Mouse (Mus musculus) erythroid progenitor cell, adult 5-6 weeks (primary cell): ENCODE data around the gene Swsap1. TPM values are rescaled to one million over a fixed set of nuclear protein-coding genes. Genes with fewer than 3 reads are reported as not detected.

Experiments
- ATAC-seq: replicated peaks from 2 replicates; pipeline ENCODE4 v1.8.0; 2016; ENCODE audit warnings: moderate number of reproducible peaks, mild to moderate bottlenecking, moderate TSS enrichment, inconsistent platforms; ENCODE audit not compliant: poor library complexity, low FRiP score, severe bottlenecking
- total RNA-seq, 2 experiments: library from RNA; stranded (forward) in 1 of 2; stranded (reverse) in 1 of 2; fragments of 150-400 nt in 1 of 2; fragments of 186-747, 209-891 nt in 1 of 2; gene quantifications; 2 replicates each; pipeline versions ENCODE4 v1.2.3 to v1.2.4; 2015 to 2017; ENCODE audit warnings: low replicate concordance in 2 of 2

The Swsap1 gene
- total RNA-seq, 2 experiments from 2014 or later: 0.42 TPM; not detected in 1

DNA sequence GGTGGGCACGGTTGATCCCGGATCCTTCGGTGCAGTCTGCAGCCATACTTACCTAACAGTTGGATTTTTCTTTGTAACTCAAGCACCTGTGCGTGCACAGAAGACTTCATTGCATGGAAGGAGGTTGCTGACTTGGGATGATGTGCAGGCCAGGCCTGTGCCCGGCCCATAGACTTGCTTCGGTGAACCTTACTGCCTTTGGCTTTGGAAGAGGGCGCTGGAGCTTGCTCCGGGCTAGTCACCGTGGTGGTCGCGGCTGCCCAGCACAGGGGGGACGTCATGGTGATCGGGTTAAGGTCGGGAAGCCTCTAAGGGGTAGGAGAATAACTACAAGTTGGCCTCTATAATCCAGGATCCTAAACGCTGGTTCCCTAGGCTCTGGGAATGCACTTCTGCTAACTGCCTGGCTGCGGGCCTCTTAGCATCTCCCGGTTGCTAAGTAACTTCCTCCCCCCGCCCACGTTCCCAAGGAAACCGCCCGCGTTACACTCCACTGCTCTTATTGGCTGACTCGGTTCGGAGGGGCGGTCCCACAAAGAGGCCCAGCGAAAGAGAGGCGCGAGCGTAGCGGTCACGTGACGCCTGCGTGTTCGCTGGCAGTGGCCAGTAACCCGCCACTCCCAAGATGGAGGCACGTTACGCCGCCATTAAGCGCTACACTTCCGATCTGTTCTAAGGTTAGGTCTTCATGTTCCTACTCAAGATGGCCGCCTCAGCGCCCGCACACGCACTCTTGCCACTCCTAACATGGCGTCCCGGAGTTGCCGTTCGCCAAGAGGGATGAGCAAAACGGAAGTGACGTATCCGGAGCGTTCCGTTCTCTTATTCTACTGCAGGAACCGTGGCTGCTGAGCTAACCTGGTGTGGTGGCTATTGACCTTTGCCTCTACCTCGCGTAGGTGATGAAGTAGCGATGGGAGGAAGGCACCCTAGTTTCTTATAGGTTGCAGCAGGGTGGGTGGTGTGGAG lies 46.9 kb downstream of the Swsap1 start, which contains the start of the genes Ccdc151 and Prkcsh:
Gene Ccdc151 (minus strand): TSS at position 441 of the 969 bp plus-strand sequence.
Gene Prkcsh (plus strand): TSS at position 613 of the 969 bp plus-strand sequence.
- ATAC-seq: peak; percentile 94

DNA sequence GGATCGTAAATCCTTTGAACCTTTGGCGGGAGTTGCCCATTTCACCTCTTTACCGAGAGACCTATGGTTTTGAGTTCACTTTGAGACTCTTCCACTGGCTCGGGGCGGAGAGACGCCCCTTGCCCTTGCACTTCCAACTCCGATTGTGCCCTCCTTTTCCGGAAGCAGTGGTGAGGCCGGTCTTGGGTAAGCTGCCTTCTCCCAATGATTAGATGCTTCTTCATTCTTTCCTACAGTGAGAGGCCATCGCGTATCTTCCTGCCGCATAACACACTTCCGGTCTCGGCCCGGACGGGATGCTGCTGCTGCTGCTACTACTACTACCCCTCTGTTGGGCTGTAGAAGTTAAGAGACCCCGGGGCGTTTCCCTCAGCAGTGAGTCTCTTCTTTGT lies 47.6 kb downstream of the Swsap1 start:
- ATAC-seq: peak; percentile 52

DNA sequence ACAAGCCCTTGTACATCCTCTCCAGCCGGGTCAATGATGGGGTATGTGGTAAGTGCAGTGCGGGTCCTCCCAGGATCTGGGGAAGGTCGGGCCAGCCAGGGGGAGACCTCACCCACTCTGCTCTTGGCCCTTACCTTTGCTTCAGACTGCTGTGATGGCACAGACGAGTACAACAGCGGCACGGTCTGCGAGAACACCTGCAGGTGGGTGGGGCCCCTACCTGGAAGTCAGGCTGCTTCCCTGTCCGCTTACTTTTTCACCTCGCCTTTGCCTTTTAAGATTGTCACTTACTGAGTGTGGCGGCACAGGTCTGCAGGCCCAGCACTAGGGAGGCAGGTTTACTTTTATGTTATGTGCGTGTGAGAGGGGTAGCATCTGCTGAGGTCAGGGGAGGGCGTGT lies 49.0 kb downstream of the Swsap1 start:
- no peak for ATAC-seq

Other genes starting within 250 kb of the Swsap1 start
- gene Ldlr, start 232.3 kb upstream of the Swsap1 start, total RNA-seq (2015; ENCODE audit: low replicate concordance): 2.5 and 3.6 TPM in 2 replicates
- gene Ldlr, start 232.3 kb upstream of the Swsap1 start, total RNA-seq (2017; ENCODE audit: low replicate concordance): 3.6 and 4.1 TPM in 2 replicates
- 40.7 and 50.7 TPM in 2 replicates for gene Spc24, start 195.5 kb upstream of the Swsap1 start, total RNA-seq (2015; ENCODE audit: low replicate concordance)
- gene Spc24, start 195.5 kb upstream of the Swsap1 start, total RNA-seq (2017; ENCODE audit: low replicate concordance): 68.7 and 98.2 TPM in 2 replicates
- gene Kank2, start 157.0 kb upstream of the Swsap1 start, total RNA-seq (2015; ENCODE audit: low replicate concordance): not detected in 2 replicates
- gene Kank2, start 157.0 kb upstream of the Swsap1 start, total RNA-seq (2017; ENCODE audit: low replicate concordance): 0.51 TPM in 1 of 2 replicates, not detected in the other
- not detected in 2 replicates for gene Angptl8, start 120.2 kb upstream of the Swsap1 start, total RNA-seq (2015; ENCODE audit: low replicate concordance)
- gene Angptl8, start 120.2 kb upstream of the Swsap1 start, total RNA-seq (2017; ENCODE audit: low replicate concordance): not detected in 2 replicates
- 2.9 TPM in 1 of 2 replicates, not detected in the other for gene Dock6, start 103.1 kb upstream of the Swsap1 start, total RNA-seq (2015; ENCODE audit: low replicate concordance)
- 0.26 TPM in 1 of 2 replicates, not detected in the other for gene Dock6, start 103.1 kb upstream of the Swsap1 start, total RNA-seq (2017; ENCODE audit: low replicate concordance)
- gene Rab3d, start 37.6 kb upstream of the Swsap1 start, total RNA-seq (2015; ENCODE audit: low replicate concordance): 3.8 and 7.2 TPM in 2 replicates
- gene Rab3d, start 37.6 kb upstream of the Swsap1 start, total RNA-seq (2017; ENCODE audit: low replicate concordance): 5.0 and 11.6 TPM in 2 replicates
- not detected in 2 replicates for gene Ccdc159, start 28.3 kb upstream of the Swsap1 start, total RNA-seq (2015; ENCODE audit: low replicate concordance)
- not detected in 2 replicates for gene Ccdc159, start 28.3 kb upstream of the Swsap1 start, total RNA-seq (2017; ENCODE audit: low replicate concordance)
- gene Tmem205, start 28.2 kb upstream of the Swsap1 start, total RNA-seq (2015; ENCODE audit: low replicate concordance): 13.8 TPM in 1 of 2 replicates, not detected in the other
- gene Tmem205, start 28.2 kb upstream of the Swsap1 start, total RNA-seq (2017; ENCODE audit: low replicate concordance): not detected in 2 replicates
- gene Plppr2, start 18.7 kb upstream of the Swsap1 start, total RNA-seq (2015; ENCODE audit: low replicate concordance): 1.3 TPM in 1 of 2 replicates, not detected in the other
- gene Plppr2, start 18.7 kb upstream of the Swsap1 start, total RNA-seq (2017; ENCODE audit: low replicate concordance): not detected in 2 replicates
- 244 and 249 TPM in 2 replicates for gene Epor, start 7.8 kb downstream of the Swsap1 start, total RNA-seq (2015; ENCODE audit: low replicate concordance)
- gene Epor, start 7.8 kb downstream of the Swsap1 start, total RNA-seq (2017; ENCODE audit: low replicate concordance): 188 and 199 TPM in 2 replicates
- not detected in 2 replicates for gene Rgl3, start 33.7 kb downstream of the Swsap1 start, total RNA-seq (2015; ENCODE audit: low replicate concordance)
- not detected in 2 replicates for gene Rgl3, start 33.7 kb downstream of the Swsap1 start, total RNA-seq (2017; ENCODE audit: low replicate concordance)
- not detected in 2 replicates for gene Ccdc151, start 46.9 kb downstream of the Swsap1 start, total RNA-seq (2015; ENCODE audit: low replicate concordance)
- gene Ccdc151, start 46.9 kb downstream of the Swsap1 start, total RNA-seq (2017; ENCODE audit: low replicate concordance): not detected in 2 replicates
- 27.0 and 27.7 TPM in 2 replicates for gene Prkcsh, start 47.1 kb downstream of the Swsap1 start, total RNA-seq (2015; ENCODE audit: low replicate concordance)
- gene Prkcsh, start 47.1 kb downstream of the Swsap1 start, total RNA-seq (2017; ENCODE audit: low replicate concordance): 41.6 and 62.9 TPM in 2 replicates
- not detected in 2 replicates for gene Elavl3, start 96.3 kb downstream of the Swsap1 start, total RNA-seq (2015; ENCODE audit: low replicate concordance)
- not detected in 2 replicates for gene Elavl3, start 96.3 kb downstream of the Swsap1 start, total RNA-seq (2017; ENCODE audit: low replicate concordance)
- not detected in 2 replicates for gene Gm49318, start 115.5 kb downstream of the Swsap1 start, total RNA-seq (2015; ENCODE audit: low replicate concordance)
- gene Gm49318, start 115.5 kb downstream of the Swsap1 start, total RNA-seq (2017; ENCODE audit: low replicate concordance): not detected in 2 replicates
- gene Zfp653, start 115.6 kb downstream of the Swsap1 start, total RNA-seq (2015; ENCODE audit: low replicate concordance): 2.1 and 6.1 TPM in 2 replicates
- 6.0 and 11.2 TPM in 2 replicates for gene Zfp653, start 115.6 kb downstream of the Swsap1 start, total RNA-seq (2017; ENCODE audit: low replicate concordance)
- 3.4 TPM in 1 of 2 replicates, not detected in the other for gene Ecsit, start 129.7 kb downstream of the Swsap1 start, total RNA-seq (2015; ENCODE audit: low replicate concordance)
- 2.0 and 4.9 TPM in 2 replicates for gene Ecsit, start 129.7 kb downstream of the Swsap1 start, total RNA-seq (2017; ENCODE audit: low replicate concordance)
- gene Cnn1, start 143.5 kb downstream of the Swsap1 start, total RNA-seq (2015; ENCODE audit: low replicate concordance): not detected in 2 replicates
- gene Cnn1, start 143.5 kb downstream of the Swsap1 start, total RNA-seq (2017; ENCODE audit: low replicate concordance): not detected in 2 replicates
- 70.8 and 101 TPM in 2 replicates for gene Elof1, start 161.4 kb downstream of the Swsap1 start, total RNA-seq (2015; ENCODE audit: low replicate concordance)
- 21.3 and 26.2 TPM in 2 replicates for gene Elof1, start 161.4 kb downstream of the Swsap1 start, total RNA-seq (2017; ENCODE audit: low replicate concordance)
- gene Acp5, start 180.0 kb downstream of the Swsap1 start, total RNA-seq (2015; ENCODE audit: low replicate concordance): 98.5 and 142 TPM in 2 replicates
- 95.8 and 125 TPM in 2 replicates for gene Acp5, start 180.0 kb downstream of the Swsap1 start, total RNA-seq (2017; ENCODE audit: low replicate concordance)
- gene Pigyl, start 201.1 kb downstream of the Swsap1 start, total RNA-seq (2015; ENCODE audit: low replicate concordance): 2.9 and 29.9 TPM in 2 replicates
- 6.8 and 29.6 TPM in 2 replicates for gene Pigyl, start 201.1 kb downstream of the Swsap1 start, total RNA-seq (2017; ENCODE audit: low replicate concordance)
- not detected in 2 replicates for gene Zfp872, start 232.3 kb downstream of the Swsap1 start, total RNA-seq (2015; ENCODE audit: low replicate concordance)
- gene Zfp872, start 232.3 kb downstream of the Swsap1 start, total RNA-seq (2017; ENCODE audit: low replicate concordance): not detected in 2 replicates